Mouse (Mus musculus) left cerebral cortex, adult 2 months (tissue): ENCODE data around the gene Nfic. TPM values are rescaled to one million over a fixed set of nuclear protein-coding genes. Genes with fewer than 3 reads are reported as not detected.
A peak's percentile ranks its signal among the peaks of the same experiment; 100 is the strongest.

Source experiments
- DNase-seq, 2 experiments: peaks; one replicate each; pipeline ENCODE4 v3.0.0; 2021 to 2022; ENCODE audit warnings: low spot score in 2 of 2, mixed read lengths in 1 of 2; ENCODE audit errors: extremely low spot score in 1 of 2
- H3K27ac ChIP-seq: fragments of 200-600 bp; 2 replicates; pipeline ENCODE4 v1.8.1; 2022
- H3K4me3 ChIP-seq: fragments of 200-600 bp; 2 replicates; pipeline ENCODE4 v1.8.1; 2022
- CTCF ChIP-seq: fragments of 200-600 bp; IDR thresholded peaks from 2 replicates; pipeline ENCODE4 v1.8.1; 2022; ENCODE audit warnings: antibody characterized with exemption, mild to moderate bottlenecking, moderate library complexity
- intact Hi-C: fragments of 180-260 bp; cut with DNase I; formaldehyde crosslinking; loops from one replicate; pipeline ENCODE4 v1.15.1; 2025
- total RNA-seq, 2 experiments: library from RNA; stranded (reverse); gene quantifications; 2 replicates each; pipeline ENCODE4 v1.2.3; 2021

The Nfic gene
- total RNA-seq, 2 experiments from 2014 or later = 93.4 to 94.9 TPM

- intact Hi-C loops = no loop called here
- Histone ChIP-seq H3K27ac (peak overlapping the region; percentile 69), H3K4me3 (no peak overlapping the region)
- no peak for DNase-seq
- no peak for TF ChIP-seq CTCF
These were observed 29.1 kb upstream of the Nfic start for GRCm38 (mm10) chr10:81484441-81485059.

- H3K4me3 ChIP-seq = no peak overlapping the region
- TF ChIP-seq CTCF = peak; percentile 56
- peak overlapping the region; percentile 69; the same call in 1 of the 2 replicates for H3K27ac ChIP-seq
- intact Hi-C loops = no loop called here
- peak; percentile 63 to 65 for DNase-seq
These were observed 28.5 kb upstream of the Nfic start for GRCm38 (mm10) chr10:81483983-81484382.

GRCm38 (mm10) chr10:81482533-81482889 is 27.1 kb upstream of the Nfic start, which contains the start of gene Celf5:
TSS of gene Celf5 (minus strand) at chr10:81482709.
- TF ChIP-seq CTCF = peak; percentile 86
- DNase-seq = peak; percentile 78 to 86
- intact Hi-C loops = no loop called here
- H3K4me3 ChIP-seq = peak within 1 kb of the TSS; percentile 82
- H3K27ac ChIP-seq = peak within 1 kb of the TSS; percentile 98

- DNase-seq = no peak
These were observed 26.4 kb upstream of the Nfic start for GRCm38 (mm10) chr10:81481605-81482532.

GRCm38 (mm10) chr10:81474461-81474860 is 19.0 kb upstream of the Nfic start:
- TF ChIP-seq CTCF = no peak
- intact Hi-C loops = no loop called here
- peak overlapping the region; percentile 90 for H3K27ac ChIP-seq
- DNase-seq = no peak
- H3K4me3 ChIP-seq = no peak overlapping the region

More at GRCm38 (mm10) chr10:81481605-81482532, 26.4 kb upstream of the Nfic start:
- H3K27ac ChIP-seq = peak overlapping the region; percentile 98
- H3K4me3 ChIP-seq = peak overlapping the region; percentile 82
- TF ChIP-seq CTCF = no peak
- intact Hi-C loops = no loop called here

GRCm38 (mm10) chr10:81473003-81473451 is 17.6 kb upstream of the Nfic start:
- Histone ChIP-seq H3K4me3 (peak overlapping the region; percentile 41), H3K27ac (peak overlapping the region; percentile 90)
- intact Hi-C loops = no loop called here
- TF ChIP-seq CTCF = no peak
- DNase-seq = peak; percentile 84 to 91

GRCm38 (mm10) chr10:81472403-81473002 is 17.1 kb upstream of the Nfic start:
- intact Hi-C loops = no loop called here
- peak overlapping the region; percentile 41 for H3K4me3 ChIP-seq
- H3K27ac ChIP-seq = peak overlapping the region; percentile 90
- TF ChIP-seq CTCF = no peak
- DNase-seq = no peak

- DNase-seq = peak in 1 of 2 experiments; percentile 60
- Histone ChIP-seq H3K4me3 (no peak overlapping the region), H3K27ac (peak overlapping the region; percentile 90)
- TF ChIP-seq CTCF = no peak
- intact Hi-C loops = no loop called here
These were observed 15.0 kb upstream of the Nfic start for GRCm38 (mm10) chr10:81470454-81470853.

DNA sequence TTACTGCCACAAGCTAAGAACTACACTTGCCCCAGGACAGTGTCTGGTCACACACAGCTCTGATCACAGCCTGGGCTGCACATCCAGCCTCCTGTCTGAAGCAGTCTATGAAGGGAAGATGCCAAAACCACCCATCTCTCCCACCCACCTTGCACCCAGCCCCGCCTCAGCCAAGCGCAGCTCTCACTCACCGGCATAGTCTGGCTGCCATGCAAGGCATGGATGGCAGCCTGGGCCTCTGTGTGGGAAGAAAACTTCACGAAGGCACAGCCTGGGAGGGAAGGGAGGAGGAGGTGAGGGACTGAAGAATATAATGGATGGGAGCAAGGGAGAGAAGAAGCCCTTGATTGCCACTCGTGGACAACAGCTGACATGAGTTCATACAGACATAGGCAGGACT is 13.8 kb upstream of the Nfic start:
- peak; percentile 72 to 78 for DNase-seq
- intact Hi-C loops = no loop called here
- H3K4me3 ChIP-seq = no peak overlapping the region
- TF ChIP-seq CTCF = no peak
- H3K27ac ChIP-seq = peak overlapping the region; percentile 90

DNA sequence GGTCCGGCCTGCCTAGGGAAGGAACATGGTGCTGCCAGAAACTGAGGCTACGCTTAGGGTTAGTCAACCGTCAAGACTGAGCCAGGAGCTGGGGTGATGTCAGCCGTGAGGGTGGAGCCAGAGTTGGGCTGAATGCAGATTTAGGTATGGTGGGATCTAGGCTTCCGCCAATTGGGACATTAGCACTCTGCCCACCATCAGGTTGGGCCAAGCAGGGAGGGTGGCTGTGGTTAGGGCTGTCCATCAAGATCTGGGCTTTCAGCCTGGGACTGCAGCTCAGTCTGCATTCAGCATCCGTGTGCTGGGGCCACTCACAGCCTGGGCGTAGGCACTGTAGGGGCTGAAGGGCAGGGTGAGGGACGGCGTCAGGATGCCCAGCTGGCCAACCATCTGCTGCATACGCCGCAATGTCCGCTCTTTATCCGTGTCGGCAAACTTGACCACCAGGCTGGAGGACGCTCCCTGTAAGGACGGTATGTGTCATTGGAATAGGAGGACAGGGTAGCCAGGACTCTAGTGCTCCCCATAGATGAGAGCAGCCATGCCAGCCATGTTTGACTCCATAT is 12.3 kb upstream of the Nfic start:
- no peak overlapping the region for H3K4me3 ChIP-seq
- DNase-seq = no peak
- no peak for TF ChIP-seq CTCF
- peak overlapping the region; percentile 9; the same call in 1 of the 2 replicates for H3K27ac ChIP-seq
- intact Hi-C loops = no loop called here

- Histone ChIP-seq H3K4me3 (no peak overlapping the region), H3K27ac (peak overlapping the region; percentile 19; the same call in 1 of the 2 replicates)
- DNase-seq = no peak
- intact Hi-C loops = no loop called here
- no peak for TF ChIP-seq CTCF
These were observed 11.4 kb upstream of the Nfic start for GRCm38 (mm10) chr10:81466881-81467280.
